Mouse (Mus musculus): ENCODE measurements at regions not wholly inside any gene's neighbourhood (a gene's known extent, or its start where the extent isn't known, plus 50 kb on each side); places are given as distances from the start of the nearest gene placed in this dataset.

GRCm38 (mm10) chr2:124819846-124820245 lies 248.1 kb upstream of the Slc24a5 start:
- H3K36me3 ChIP-seq (ENCODE audit: control insufficient read depth, insufficient read depth, low read length) = no peaks in the 10 kb centered on the region
- no peak overlapping the region for H3K9ac ChIP-seq (ENCODE audit: low read length)
- DNase-seq (ENCODE audit: low spot score) (no peak), ATAC-seq (replicated peaks; ENCODE audit: low FRiP score, low TSS enrichment, low read depth) (no peak)
- no peaks in the 10 kb centered on the region for H3K4me1 ChIP-seq (replicated peaks; ENCODE audit: control insufficient read depth, insufficient read depth, low read length)
- H3K4me3 ChIP-seq (ENCODE audit: low read depth, low read length) = no peak overlapping the region
- H3K9me3 ChIP-seq (ENCODE audit: control insufficient read depth, low read length) = no peaks in the 10 kb centered on the region
- H3K27me3 ChIP-seq (replicated peaks; ENCODE audit: control insufficient read depth, insufficient read depth, low read length) = no peaks in the 10 kb centered on the region
- 87% methylated on average over 6 of the region's 6 CpGs for WGBS
- H3K4me2 ChIP-seq (ENCODE audit: low read length) = no peak overlapping the region
- H3K27ac ChIP-seq (ENCODE audit: low read depth) = no peak overlapping the region

- no peak for DNase-seq (ENCODE audit: low spot score)
- H3K9me3 ChIP-seq (ENCODE audit: control insufficient read depth, low read length) = no peaks in the 10 kb centered on the region
- 90% methylated on average over 9 of the region's 9 CpGs for WGBS
Measured at GRCm38 (mm10) chr2:124820821-124821220, 247.1 kb upstream of the Slc24a5 start.

GRCm38 (mm10) chr2:124821366-124821765 lies 246.6 kb upstream of the Slc24a5 start:
- 91% methylated on average over 4 of the region's 4 CpGs for WGBS

More at GRCm38 (mm10) chr2:124820821-124821220, 247.1 kb upstream of the Slc24a5 start:
- H3K36me3 ChIP-seq (ENCODE audit: control insufficient read depth, insufficient read depth, low read length) = no peaks in the 10 kb centered on the region
- H3K27me3 ChIP-seq (replicated peaks; ENCODE audit: control insufficient read depth, insufficient read depth, low read length) = no peaks in the 10 kb centered on the region
- H3K9ac ChIP-seq (ENCODE audit: low read length) = no peak overlapping the region
- no peak overlapping the region for H3K4me3 ChIP-seq (ENCODE audit: low read depth, low read length)
- no peak overlapping the region for H3K4me2 ChIP-seq (ENCODE audit: low read length)
- H3K4me1 ChIP-seq (replicated peaks; ENCODE audit: control insufficient read depth, insufficient read depth, low read length) = no peaks in the 10 kb centered on the region
- H3K27ac ChIP-seq (ENCODE audit: low read depth) = no peak overlapping the region
- ATAC-seq (replicated peaks; ENCODE audit: low FRiP score, low TSS enrichment, low read depth) = no peak

GRCm38 (mm10) chr2:124848812-124849211 lies 219.1 kb upstream of the Slc24a5 start:
- no peak overlapping the region for H3K4me2 ChIP-seq (ENCODE audit: low read length)
- H3K4me3 ChIP-seq (ENCODE audit: low read depth, low read length) = no peak overlapping the region
- H3K27me3 ChIP-seq (replicated peaks; ENCODE audit: control insufficient read depth, insufficient read depth, low read length) = no peaks in the 10 kb centered on the region
- no peak for ATAC-seq (replicated peaks; ENCODE audit: low FRiP score, low TSS enrichment, low read depth)
- H3K36me3 ChIP-seq (ENCODE audit: control insufficient read depth, insufficient read depth, low read length) = no peaks in the 10 kb centered on the region
- 83% methylated on average over 4 of the region's 4 CpGs for WGBS
- no peak for DNase-seq (ENCODE audit: low spot score)
- H3K9me3 ChIP-seq (ENCODE audit: control insufficient read depth, low read length) = no peaks in the 10 kb centered on the region
- no peak overlapping the region for H3K27ac ChIP-seq (ENCODE audit: low read depth)
- H3K9ac ChIP-seq (ENCODE audit: low read length) = no peak overlapping the region
- H3K4me1 ChIP-seq (replicated peaks; ENCODE audit: control insufficient read depth, insufficient read depth, low read length) = no peaks in the 10 kb centered on the region

More at GRCm38 (mm10) chr2:124821366-124821765, 246.6 kb upstream of the Slc24a5 start:
- Histone ChIP-seq H3K4me2 (ENCODE audit: low read length) (no peak overlapping the region), H3K27me3 (replicated peaks; ENCODE audit: control insufficient read depth, insufficient read depth, low read length) (no peaks in the 10 kb centered on the region), H3K4me3 (ENCODE audit: low read depth, low read length) (no peak overlapping the region), H3K36me3 (ENCODE audit: control insufficient read depth, insufficient read depth, low read length) (no peaks in the 10 kb centered on the region), H3K27ac (ENCODE audit: low read depth) (no peak overlapping the region), H3K9me3 (ENCODE audit: control insufficient read depth, low read length) (no peaks in the 10 kb centered on the region), H3K4me1 (replicated peaks; ENCODE audit: control insufficient read depth, insufficient read depth, low read length) (no peaks in the 10 kb centered on the region), H3K9ac (ENCODE audit: low read length) (no peak overlapping the region)
- ATAC-seq (replicated peaks; ENCODE audit: low FRiP score, low TSS enrichment, low read depth) (no peak), DNase-seq (ENCODE audit: low spot score) (no peak)

- 62% methylated on average over 3 of the region's 3 CpGs for WGBS
- no peaks in the 10 kb centered on the region for H3K4me1 ChIP-seq (replicated peaks; ENCODE audit: control insufficient read depth, insufficient read depth, low read length)
- H3K9ac ChIP-seq (ENCODE audit: low read length) = no peak overlapping the region
- H3K4me2 ChIP-seq (ENCODE audit: low read length) = no peak overlapping the region
- DNase-seq (ENCODE audit: low spot score) (no peak), ATAC-seq (replicated peaks; ENCODE audit: low FRiP score, low TSS enrichment, low read depth) (no peak)
- H3K9me3 ChIP-seq (ENCODE audit: control insufficient read depth, low read length) = no peaks in the 10 kb centered on the region
- no peak overlapping the region for H3K27ac ChIP-seq (ENCODE audit: low read depth)
- H3K36me3 ChIP-seq (ENCODE audit: control insufficient read depth, insufficient read depth, low read length) = no peaks in the 10 kb centered on the region
- no peak overlapping the region for H3K4me3 ChIP-seq (ENCODE audit: low read depth, low read length)
- no peaks in the 10 kb centered on the region for H3K27me3 ChIP-seq (replicated peaks; ENCODE audit: control insufficient read depth, insufficient read depth, low read length)
Measured at GRCm38 (mm10) chr2:124858504-124858903, 209.4 kb upstream of the Slc24a5 start.

- no peak overlapping the region for H3K4me3 ChIP-seq (ENCODE audit: low read depth, low read length)
- no peaks in the 10 kb centered on the region for H3K27me3 ChIP-seq (replicated peaks; ENCODE audit: control insufficient read depth, insufficient read depth, low read length)
- no peak for DNase-seq (ENCODE audit: low spot score)
- H3K36me3 ChIP-seq (ENCODE audit: control insufficient read depth, insufficient read depth, low read length) = no peaks in the 10 kb centered on the region
- H3K4me2 ChIP-seq (ENCODE audit: low read length) = no peak overlapping the region
- H3K9me3 ChIP-seq (ENCODE audit: control insufficient read depth, low read length) = no peaks in the 10 kb centered on the region
- H3K4me1 ChIP-seq (replicated peaks; ENCODE audit: control insufficient read depth, insufficient read depth, low read length) = peaks cover 9% of the 10 kb centered on the region
- WGBS = 17% methylated on average over 4 of the region's 4 CpGs
- ATAC-seq (replicated peaks; ENCODE audit: low FRiP score, low TSS enrichment, low read depth) = peak; percentile 53; the same call in 1 of the 2 replicates
- no peak overlapping the region for H3K9ac ChIP-seq (ENCODE audit: low read length)
- peak overlapping the region; percentile 59 for H3K27ac ChIP-seq (ENCODE audit: low read depth)
Measured at GRCm38 (mm10) chr2:124888209-124888608, 179.7 kb upstream of the Slc24a5 start.

- no peaks in the 10 kb centered on the region for H3K27me3 ChIP-seq (replicated peaks; ENCODE audit: control insufficient read depth, insufficient read depth, low read length)
- H3K9ac ChIP-seq (ENCODE audit: low read length) = no peak overlapping the region
- no peaks in the 10 kb centered on the region for H3K36me3 ChIP-seq (ENCODE audit: control insufficient read depth, insufficient read depth, low read length)
- H3K9me3 ChIP-seq (ENCODE audit: control insufficient read depth, low read length) = no peaks in the 10 kb centered on the region
- H3K4me3 ChIP-seq (ENCODE audit: low read depth, low read length) = no peak overlapping the region
- H3K4me1 ChIP-seq (replicated peaks; ENCODE audit: control insufficient read depth, insufficient read depth, low read length) = no peaks in the 10 kb centered on the region
- DNase-seq (ENCODE audit: low spot score) (no peak), ATAC-seq (replicated peaks; ENCODE audit: low FRiP score, low TSS enrichment, low read depth) (no peak)
- H3K4me2 ChIP-seq (ENCODE audit: low read length) = no peak overlapping the region
- H3K27ac ChIP-seq (ENCODE audit: low read depth) = no peak overlapping the region
- 92% methylated on average over 4 of the region's 4 CpGs for WGBS
Measured at GRCm38 (mm10) chr2:124895002-124895401, 172.9 kb upstream of the Slc24a5 start.

GRCm38 (mm10) chr2:124903556-124903955 lies 164.4 kb upstream of the Slc24a5 start:
- DNase-seq (ENCODE audit: low spot score) (no peak), ATAC-seq (replicated peaks; ENCODE audit: low FRiP score, low TSS enrichment, low read depth) (no peak)

GRCm38 (mm10) chr2:124905076-124905475 lies 162.8 kb upstream of the Slc24a5 start:
- ATAC-seq (replicated peaks; ENCODE audit: low FRiP score, low TSS enrichment, low read depth) (no peak), DNase-seq (ENCODE audit: low spot score) (no peak)
- no peak overlapping the region for H3K4me2 ChIP-seq (ENCODE audit: low read length)
- H3K9ac ChIP-seq (ENCODE audit: low read length) = no peak overlapping the region
- H3K27me3 ChIP-seq (replicated peaks; ENCODE audit: control insufficient read depth, insufficient read depth, low read length) = no peaks in the 10 kb centered on the region
- H3K4me1 ChIP-seq (replicated peaks; ENCODE audit: control insufficient read depth, insufficient read depth, low read length) = no peaks in the 10 kb centered on the region
- WGBS = 88% methylated on average over 1 of the region's 1 CpGs
- H3K36me3 ChIP-seq (ENCODE audit: control insufficient read depth, insufficient read depth, low read length) = no peaks in the 10 kb centered on the region
- H3K27ac ChIP-seq (ENCODE audit: low read depth) = no peak overlapping the region
- no peak overlapping the region for H3K4me3 ChIP-seq (ENCODE audit: low read depth, low read length)
- H3K9me3 ChIP-seq (ENCODE audit: control insufficient read depth, low read length) = no peaks in the 10 kb centered on the region

More at GRCm38 (mm10) chr2:124903556-124903955, 164.4 kb upstream of the Slc24a5 start:
- Histone ChIP-seq H3K9ac (ENCODE audit: low read length) (no peak overlapping the region), H3K4me2 (ENCODE audit: low read length) (no peak overlapping the region), H3K36me3 (ENCODE audit: control insufficient read depth, insufficient read depth, low read length) (no peaks in the 10 kb centered on the region), H3K27ac (ENCODE audit: low read depth) (no peak overlapping the region), H3K9me3 (ENCODE audit: control insufficient read depth, low read length) (no peaks in the 10 kb centered on the region), H3K4me3 (ENCODE audit: low read depth, low read length) (no peak overlapping the region), H3K27me3 (replicated peaks; ENCODE audit: control insufficient read depth, insufficient read depth, low read length) (no peaks in the 10 kb centered on the region), H3K4me1 (replicated peaks; ENCODE audit: control insufficient read depth, insufficient read depth, low read length) (no peaks in the 10 kb centered on the region)
- WGBS = 80% methylated on average over 4 of the region's 4 CpGs
